Mouse (Mus musculus) cortical plate, adult 2 months (tissue): ENCODE results near the gene Atp5g1.

Source experiments
- CTCF ChIP-seq: fragments of 200-500 bp; IDR thresholded peaks from 2 replicates; pipeline ENCODE4 v1.5.1; 2011; ENCODE audit warnings: mild to moderate bottlenecking, control low read depth, low read length; ENCODE audit not compliant: insufficient read depth; ENCODE audit errors: extremely low read depth
- POLR2A ChIP-seq: fragments of 200-500 bp; IDR thresholded peaks from 2 replicates; pipeline ENCODE4 v1.6.1; 2011; ENCODE audit warnings: mild to moderate bottlenecking, low read length, control low read depth; ENCODE audit not compliant: insufficient read depth; ENCODE audit errors: extremely low read depth

DNA sequence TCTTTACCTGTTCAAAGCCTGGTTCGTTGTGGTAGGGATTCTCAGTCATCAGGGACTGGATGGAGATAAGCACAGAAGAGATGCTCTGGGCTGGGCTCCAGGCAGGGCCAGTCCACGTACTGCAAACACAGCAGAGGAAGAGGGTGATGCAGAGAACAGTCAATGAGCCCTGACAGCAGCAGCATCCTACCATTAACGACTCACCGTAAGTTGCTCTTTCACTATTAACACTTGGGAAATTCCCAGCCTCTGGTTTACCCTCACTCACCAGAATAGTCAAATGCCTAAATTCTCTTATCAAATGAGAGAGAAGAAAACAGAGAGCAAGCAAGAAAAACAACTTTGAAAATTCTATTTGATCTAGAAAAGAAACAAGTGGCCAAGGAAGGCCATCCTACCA is 17.2 kb downstream of the Atp5g1 start:
- no peak for TF ChIP-seq CTCF
- no peak for TF ChIP-seq POLR2A
